Mouse (Mus musculus): Measurements from ENCODE around the gene Tnks2. TPM values are rescaled to one million over a fixed set of nuclear protein-coding genes. Genes with fewer than 3 reads are reported as not detected.

The Tnks2 gene
- total RNA-seq, 2 experiments from 2014 or later: 104 to 130 TPM

GRCm38 (mm10) chr19:36932097-36932496 lies 98.1 kb downstream of the Tnks2 start:
- no peak for DNase-seq (ENCODE audit: low spot score)

GRCm38 (mm10) chr19:36932613-36933012 lies 98.6 kb downstream of the Tnks2 start:
- no peak for DNase-seq (ENCODE audit: low spot score)

GRCm38 (mm10) chr19:36936285-36936684 lies 102.3 kb downstream of the Tnks2 start:
- no peak for DNase-seq (ENCODE audit: low spot score)

GRCm38 (mm10) chr19:36938008-36938407 lies 104.0 kb downstream of the Tnks2 start:
- no peak for DNase-seq (ENCODE audit: low spot score)

- DNase-seq (ENCODE audit: low spot score): no peak
Observed at GRCm38 (mm10) chr19:36940064-36940463, 106.0 kb downstream of the Tnks2 start.

Other genes starting within 250 kb of the Tnks2 start
- 100 to 1,000 TPM; 493 to 680 TPM for gene Ppp1r3c, start 97.6 kb upstream of the Tnks2 start, total RNA-seq (2021)
- 1 to 10 TPM; 1.7 to 2.8 TPM for gene Fgfbp3, start 85.4 kb downstream of the Tnks2 start, total RNA-seq (2021)
- 10 to 100 TPM in 1 of 2 experiments, 1 to 10 TPM in 1; 7.9 to 13.9 TPM for gene Btaf1, start 91.8 kb downstream of the Tnks2 start, total RNA-seq (2021)